Mouse (Mus musculus) brain, embryonic 14.5 days (tissue): ENCODE results near the gene Taar7f.
"Not testable (repeated sequence)": the region's sequence is repeated elsewhere in the genome, so short reads cannot be mapped to it uniquely, and the experiment has no call there.

ENCODE experiments used
- CTCF ChIP-seq: fragments of 200-500 bp; IDR thresholded peaks from 2 replicates; pipeline ENCODE4 v1.5.1; 2012; ENCODE audit warnings: inconsistent platforms, mild to moderate bottlenecking, moderate library complexity, borderline replicate concordance; ENCODE audit not compliant: insufficient read depth, insufficient read length; ENCODE audit errors: extremely low read depth
- POLR2A ChIP-seq: fragments of 200-500 bp; IDR thresholded peaks from 2 replicates; pipeline ENCODE4 v1.6.1; 2012; ENCODE audit warnings: mild to moderate bottlenecking, inconsistent platforms, borderline replicate concordance; ENCODE audit not compliant: poor library complexity, insufficient read depth, insufficient read length, severe bottlenecking; ENCODE audit errors: extremely low read depth

- not testable (repeated sequence) for TF ChIP-seq CTCF, POLR2A
These were observed 25.4 kb downstream of the Taar7f start for GRCm38 (mm10) chr10:24074751-24075150.
